Mouse (Mus musculus) cerebellum, postnatal 25 days (tissue): ENCODE results near the gene Plekhg1.

ENCODE experiments used
- DNase-seq, 2 experiments: peaks; one replicate each; pipeline ENCODE4 v3.0.0; 2021; ENCODE audit warnings: mixed read lengths in 2 of 2

Plekhg1 gene

GRCm38 (mm10) chr10:3831597-3832351, 91.6 kb downstream of the Plekhg1 start:
- DNase-seq: no peak

GRCm38 (mm10) chr10:3834060-3834459, 93.9 kb downstream of the Plekhg1 start:
- DNase-seq: no peak

- no peak for DNase-seq
These were observed 94.5 kb downstream of the Plekhg1 start for GRCm38 (mm10) chr10:3834678-3835077.

GRCm38 (mm10) chr10:3835616-3836015, 95.5 kb downstream of the Plekhg1 start:
- DNase-seq: no peak

- DNase-seq: no peak
These were observed 99.7 kb downstream of the Plekhg1 start for GRCm38 (mm10) chr10:3839748-3840432.

GRCm38 (mm10) chr10:3844430-3844829, 104.3 kb downstream of the Plekhg1 start:
- DNase-seq: no peak

- DNase-seq: no peak
These were observed 106.9 kb downstream of the Plekhg1 start for GRCm38 (mm10) chr10:3847021-3847420.

- no peak for DNase-seq
These were observed 111.3 kb downstream of the Plekhg1 start for GRCm38 (mm10) chr10:3851461-3851860.

- no peak for DNase-seq
These were observed 112.6 kb downstream of the Plekhg1 start for GRCm38 (mm10) chr10:3852733-3853132.

GRCm38 (mm10) chr10:3857912-3858311, 117.7 kb downstream of the Plekhg1 start:
- no peak for DNase-seq

GRCm38 (mm10) chr10:3858437-3858836, 118.3 kb downstream of the Plekhg1 start:
- no peak for DNase-seq

- DNase-seq: no peak
These were observed 119.0 kb downstream of the Plekhg1 start for GRCm38 (mm10) chr10:3858961-3859714.

GRCm38 (mm10) chr10:3863411-3864195, 123.4 kb downstream of the Plekhg1 start:
- no peak for DNase-seq

GRCm38 (mm10) chr10:3864196-3864540, 124.0 kb downstream of the Plekhg1 start:
- no peak for DNase-seq

GRCm38 (mm10) chr10:3867298-3867697, 127.1 kb downstream of the Plekhg1 start:
- DNase-seq: no peak

GRCm38 (mm10) chr10:3870828-3871227, 130.7 kb downstream of the Plekhg1 start:
- no peak for DNase-seq

- no peak for DNase-seq
These were observed 133.3 kb downstream of the Plekhg1 start for GRCm38 (mm10) chr10:3873467-3873866.

- no peak for DNase-seq
These were observed 137.8 kb downstream of the Plekhg1 start for GRCm38 (mm10) chr10:3877852-3878535.

- no peak for DNase-seq
These were observed 141.0 kb downstream of the Plekhg1 start for GRCm38 (mm10) chr10:3881179-3881578.

- no peak for DNase-seq
These were observed 148.3 kb downstream of the Plekhg1 start for GRCm38 (mm10) chr10:3888510-3888909.

GRCm38 (mm10) chr10:3891381-3892263, 151.5 kb downstream of the Plekhg1 start:
- DNase-seq: no peak
